Mouse (Mus musculus) gastrocnemius, postnatal 25 days (tissue): ENCODE data around the gene Pou6f1. TPM values are rescaled to one million over a fixed set of nuclear protein-coding genes. Genes with fewer than 3 reads are reported as not detected.
"Not testable (repeated sequence)": the region's sequence is repeated elsewhere in the genome, so short reads cannot be mapped to it uniquely, and the experiment has no call there.

Source experiments
- DNase-seq: peaks from one replicate; pipeline ENCODE4 v3.0.0; 2022
- total RNA-seq, 2 experiments: library from RNA; stranded (reverse); gene quantifications; 1 replicate in 1 of 2; 2 replicates in 1 of 2; pipeline ENCODE4 v1.2.3; 2021

Gene Pou6f1
- total RNA-seq, 2 experiments from 2014 or later = 12.3 to 12.5 TPM

DNA sequence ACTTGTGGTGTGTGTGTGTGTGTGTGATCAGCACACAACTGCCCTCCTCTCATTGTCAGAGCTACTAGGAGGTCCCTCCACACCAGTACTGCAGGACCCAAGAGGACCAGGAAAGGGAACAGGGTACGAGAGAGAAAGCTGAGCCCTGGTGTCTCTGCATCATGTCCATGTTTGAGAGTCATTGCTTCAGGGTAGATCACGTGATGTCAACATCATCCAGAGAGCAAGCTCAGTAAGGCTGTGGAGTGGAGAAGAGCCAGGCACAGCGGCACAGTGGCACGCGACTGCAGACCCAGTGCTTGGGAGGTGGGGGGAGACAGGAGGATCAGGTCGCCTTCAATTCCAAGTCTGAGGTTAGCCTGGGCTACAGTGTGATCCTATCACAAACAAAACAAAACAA lies 23.4 kb downstream of the Pou6f1 start:
- no peak for DNase-seq

DNA sequence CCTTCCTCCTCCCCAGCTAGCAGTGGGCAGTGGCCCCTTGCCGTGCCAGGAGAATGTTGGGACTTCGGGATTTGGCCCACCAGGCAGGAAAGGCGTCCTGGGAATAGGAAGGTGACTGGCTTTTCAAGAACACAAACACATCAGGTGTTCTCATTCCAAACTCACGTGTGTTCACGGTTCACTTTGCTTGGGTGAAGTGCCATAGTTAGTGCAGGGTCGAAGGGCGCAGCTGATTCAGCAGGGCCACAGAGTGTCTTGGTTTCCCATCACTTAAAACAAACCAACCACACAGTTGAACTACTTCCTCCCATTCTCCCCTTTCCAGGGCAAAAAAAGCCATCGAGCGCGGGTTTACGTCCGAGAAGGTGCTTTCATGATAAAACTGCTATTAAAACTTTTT lies 24.4 kb downstream of the Pou6f1 start:
- DNase-seq = no peak

DNA sequence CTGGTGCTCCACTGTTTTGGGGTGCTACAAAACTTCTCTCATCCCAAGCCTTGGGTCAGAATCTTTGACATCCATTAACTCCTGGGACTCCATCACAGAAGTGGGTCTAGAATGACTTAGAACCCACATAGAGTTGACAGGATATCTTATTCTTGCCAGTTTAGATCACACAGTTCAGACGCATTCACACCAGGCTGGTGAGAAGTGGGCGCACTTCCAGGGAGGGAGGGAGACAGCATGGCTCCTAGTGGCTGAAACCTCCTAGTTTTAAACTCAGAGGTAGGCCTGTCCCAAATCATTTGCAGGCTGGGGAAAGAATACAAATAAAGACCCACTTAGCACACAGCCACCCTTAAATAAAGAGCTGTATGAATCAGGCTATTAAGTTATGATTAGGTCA lies 25.4 kb downstream of the Pou6f1 start:
- DNase-seq = no peak

DNA sequence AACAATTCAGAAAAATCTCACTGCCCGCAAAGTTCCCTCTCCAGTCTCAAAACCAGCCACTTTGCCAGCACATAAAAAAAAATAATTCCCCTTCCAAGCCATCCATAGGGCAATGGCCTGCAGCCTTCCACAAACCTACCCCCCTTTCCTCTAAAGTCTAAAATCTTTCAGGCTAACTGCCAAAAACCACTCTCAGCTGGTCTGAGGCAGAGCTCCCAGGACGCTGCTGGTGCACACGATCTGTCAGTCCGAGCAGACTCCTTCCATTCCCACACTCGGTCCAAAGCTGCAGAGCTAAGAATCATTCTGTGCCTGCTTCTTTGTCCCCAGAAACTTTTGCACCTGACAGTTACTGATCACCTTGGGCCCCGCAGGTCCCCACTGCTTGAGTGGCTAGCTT lies 25.8 kb downstream of the Pou6f1 start:
- no peak for DNase-seq

DNA sequence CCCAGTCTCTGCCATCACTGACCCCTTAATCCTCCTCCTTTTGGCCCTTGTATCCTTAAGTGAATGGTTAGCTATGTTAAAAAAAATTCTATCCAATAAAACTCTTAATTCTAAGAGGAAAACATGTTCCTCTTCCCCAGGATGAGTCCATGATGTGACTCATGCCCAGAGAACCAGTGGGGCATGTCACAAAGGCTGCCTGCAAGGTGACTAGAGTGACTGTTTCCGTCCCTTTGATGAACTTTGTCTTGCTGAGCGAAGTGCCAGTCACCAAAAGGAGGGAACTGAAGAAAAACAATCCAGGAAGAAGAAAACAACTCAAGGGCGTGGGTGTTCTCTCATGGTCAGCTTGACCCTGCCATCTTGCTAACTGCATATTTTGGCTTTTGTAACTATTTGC lies 30.5 kb downstream of the Pou6f1 start:
- no peak for DNase-seq

DNA sequence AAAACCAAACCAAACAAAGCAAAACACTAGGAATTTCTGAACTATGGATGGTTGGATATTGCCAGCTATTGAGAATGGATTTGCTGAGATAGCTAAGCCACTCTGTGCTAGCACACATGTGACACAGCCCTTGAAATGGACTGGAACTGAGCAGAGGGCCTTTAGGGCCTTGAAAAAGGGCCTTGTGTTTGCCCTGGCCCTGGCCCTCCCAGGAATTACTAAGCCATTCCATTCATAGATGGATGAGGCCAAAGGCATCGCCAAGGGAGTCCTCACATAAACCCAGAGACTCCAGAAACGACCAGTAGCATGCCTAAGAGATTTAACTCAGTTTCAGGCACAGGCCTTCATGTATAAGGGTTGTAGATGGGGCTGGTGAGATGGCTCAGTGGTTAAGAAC lies 33.3 kb downstream of the Pou6f1 start:
- DNase-seq = no peak

DNA sequence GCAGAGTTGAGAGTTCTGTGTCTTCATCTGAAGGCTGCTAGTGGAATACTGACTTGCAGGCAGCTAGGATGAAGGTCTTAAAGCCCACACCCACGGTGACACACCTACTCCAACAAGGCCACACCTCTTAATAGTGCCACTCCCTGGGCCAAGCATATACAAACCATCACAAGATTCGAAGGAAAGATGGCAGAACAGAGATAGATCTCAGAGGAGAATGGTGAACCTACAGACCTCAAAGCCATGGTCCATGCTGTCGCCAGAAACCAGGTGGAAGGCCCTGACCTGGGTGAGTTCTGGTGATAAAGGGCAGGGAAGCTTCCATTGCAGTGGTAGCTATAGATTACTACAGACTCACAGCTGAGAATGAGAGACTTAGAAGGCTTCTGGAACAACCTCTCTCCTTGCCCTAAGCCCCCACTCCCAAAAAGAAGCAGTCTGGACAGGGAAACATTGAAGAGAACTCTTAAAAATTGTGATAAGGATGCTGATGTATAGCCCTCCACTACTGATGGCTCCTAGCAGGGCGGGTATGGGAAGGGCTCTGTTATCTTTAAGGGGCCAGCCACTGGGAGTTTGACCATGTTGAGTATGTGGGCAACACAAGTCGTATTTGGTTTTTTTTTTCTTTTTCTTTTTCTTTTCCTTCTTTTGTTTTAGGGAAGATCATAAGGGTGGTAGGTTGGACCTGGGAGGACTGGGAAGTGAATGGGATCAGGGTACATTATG lies 41.9 kb downstream of the Pou6f1 start:
- no peak for DNase-seq

DNA sequence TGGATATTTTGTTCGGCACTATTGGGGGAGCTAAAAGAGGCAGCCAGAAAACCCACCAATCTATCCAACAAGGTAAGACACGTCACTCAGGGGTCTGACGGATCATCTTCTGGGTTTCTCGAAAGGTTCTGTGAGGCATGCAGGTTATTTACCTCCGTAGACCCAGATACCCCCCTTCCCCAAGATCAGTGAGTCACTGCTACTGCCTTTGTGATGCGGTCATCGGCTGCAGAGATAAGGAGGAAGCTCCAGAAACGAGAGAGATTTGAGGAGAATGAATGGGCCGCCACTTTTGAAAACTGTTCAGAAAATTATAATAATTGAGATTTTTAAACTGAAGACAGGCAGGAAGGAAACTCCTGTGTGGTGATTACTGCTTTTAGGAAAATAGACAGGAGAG lies 43.4 kb downstream of the Pou6f1 start:
- DNase-seq = no peak

DNA sequence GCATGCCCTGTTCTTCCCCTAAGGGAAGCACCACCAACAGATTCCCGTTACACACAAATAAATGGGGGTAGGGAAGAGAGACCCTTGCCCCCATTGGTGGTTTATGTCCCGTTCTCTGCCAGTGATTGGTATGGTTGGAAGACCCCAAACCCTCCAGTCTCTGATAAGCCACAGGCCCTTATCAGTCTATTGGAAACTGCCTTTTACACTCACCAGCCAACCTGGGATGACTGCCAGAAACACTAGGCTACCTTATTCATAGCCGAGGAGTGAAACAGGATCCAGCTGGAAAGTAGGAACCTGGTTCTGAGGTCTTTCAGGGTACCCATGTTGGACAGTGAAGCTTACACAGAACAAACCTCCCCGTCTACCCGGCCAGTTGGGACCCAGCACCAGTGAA lies 43.8 kb downstream of the Pou6f1 start:
- DNase-seq = no peak

DNA sequence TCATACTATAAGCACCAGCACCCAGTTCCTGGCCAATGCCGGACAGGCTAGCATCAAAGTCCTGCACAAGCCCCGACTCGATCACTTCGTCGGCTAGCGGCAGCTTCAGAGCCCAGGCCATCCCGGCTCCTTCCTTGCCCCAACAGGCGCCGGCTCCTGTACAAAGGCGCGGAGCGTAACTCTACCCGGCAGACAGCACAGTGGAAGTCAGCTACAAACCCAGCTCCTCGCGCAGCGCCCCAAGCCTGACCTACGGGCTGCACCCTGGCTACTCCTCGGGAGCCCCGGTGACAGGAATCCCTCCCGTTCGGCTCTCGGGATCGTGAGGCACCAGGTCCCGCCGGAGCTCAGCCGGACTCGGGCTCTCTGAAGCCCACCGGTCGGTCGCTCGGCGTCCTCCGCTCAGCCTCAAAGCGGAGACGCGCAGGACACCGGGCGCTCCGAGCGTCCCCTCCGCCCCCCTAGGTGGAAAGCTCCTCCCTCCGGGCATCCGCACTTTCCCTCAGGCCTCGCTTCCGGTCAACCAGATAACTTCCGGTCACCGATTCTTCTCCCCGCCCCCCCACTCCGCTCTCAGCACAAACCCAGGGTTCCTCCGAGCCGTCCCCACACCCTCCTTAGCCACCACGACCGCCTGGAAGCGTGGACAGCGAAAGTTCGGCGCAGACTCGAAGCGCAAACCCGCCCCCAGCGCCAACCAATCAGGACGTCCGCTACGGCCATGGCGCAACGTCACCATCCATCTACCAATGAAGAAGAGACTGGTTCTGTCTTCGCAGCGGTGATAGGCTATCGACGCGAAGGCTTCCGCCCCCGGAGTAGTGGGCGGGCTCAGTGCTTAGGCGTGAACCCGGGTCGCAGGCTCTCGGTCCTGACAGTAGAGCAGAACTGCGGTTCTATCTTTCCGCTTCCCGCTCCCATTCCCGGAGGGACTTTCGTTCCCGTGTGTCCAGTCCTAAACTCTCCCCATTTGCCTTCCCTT lies 48.2 kb downstream of the Pou6f1 start, which contains the start of gene Tfcp2:
Gene Tfcp2 (minus strand): TSS at position 683 of the 982 bp plus-strand sequence.
- peak; percentile 99 for DNase-seq

DNA sequence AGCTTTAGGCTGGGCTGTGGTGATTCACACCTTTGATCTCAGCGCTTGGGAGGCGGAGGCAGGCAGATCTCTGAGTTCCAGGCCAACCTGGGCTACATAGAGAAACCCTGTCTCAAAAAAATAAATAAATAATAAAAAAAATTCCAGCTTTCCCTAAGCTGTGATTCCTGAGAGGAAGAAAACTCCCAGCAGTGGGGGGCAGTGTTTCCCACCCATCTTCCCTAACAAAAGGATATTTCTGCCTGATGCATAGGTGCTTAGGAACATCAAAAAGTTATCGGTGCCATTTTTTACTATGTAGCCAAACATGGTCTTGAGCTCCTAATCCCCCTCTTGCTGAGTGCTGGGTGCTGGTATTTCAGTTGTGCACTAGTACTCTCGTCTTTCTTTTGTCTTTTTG lies 49.5 kb downstream of the Pou6f1 start:
- no peak for DNase-seq

DNA sequence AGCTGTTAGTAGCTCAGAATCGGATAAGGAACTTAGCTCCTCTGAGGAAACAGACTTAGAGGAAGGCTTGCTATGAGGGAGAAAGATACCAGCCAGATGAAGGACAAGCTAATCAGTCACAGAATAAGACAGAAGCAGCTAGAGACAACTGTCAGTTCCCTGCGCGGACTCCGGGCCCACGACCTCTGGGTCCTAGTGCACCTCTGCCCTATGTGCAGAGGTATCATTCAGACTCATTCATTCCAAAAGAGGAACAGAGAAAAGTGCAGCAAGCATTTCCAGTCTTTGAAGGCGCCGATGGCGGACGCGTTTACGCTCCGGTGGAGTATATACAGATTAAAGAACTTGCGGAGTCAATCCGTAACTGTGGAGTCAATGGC lies 56.1 kb downstream of the Pou6f1 start:
- DNase-seq = not testable (repeated sequence)

DNA sequence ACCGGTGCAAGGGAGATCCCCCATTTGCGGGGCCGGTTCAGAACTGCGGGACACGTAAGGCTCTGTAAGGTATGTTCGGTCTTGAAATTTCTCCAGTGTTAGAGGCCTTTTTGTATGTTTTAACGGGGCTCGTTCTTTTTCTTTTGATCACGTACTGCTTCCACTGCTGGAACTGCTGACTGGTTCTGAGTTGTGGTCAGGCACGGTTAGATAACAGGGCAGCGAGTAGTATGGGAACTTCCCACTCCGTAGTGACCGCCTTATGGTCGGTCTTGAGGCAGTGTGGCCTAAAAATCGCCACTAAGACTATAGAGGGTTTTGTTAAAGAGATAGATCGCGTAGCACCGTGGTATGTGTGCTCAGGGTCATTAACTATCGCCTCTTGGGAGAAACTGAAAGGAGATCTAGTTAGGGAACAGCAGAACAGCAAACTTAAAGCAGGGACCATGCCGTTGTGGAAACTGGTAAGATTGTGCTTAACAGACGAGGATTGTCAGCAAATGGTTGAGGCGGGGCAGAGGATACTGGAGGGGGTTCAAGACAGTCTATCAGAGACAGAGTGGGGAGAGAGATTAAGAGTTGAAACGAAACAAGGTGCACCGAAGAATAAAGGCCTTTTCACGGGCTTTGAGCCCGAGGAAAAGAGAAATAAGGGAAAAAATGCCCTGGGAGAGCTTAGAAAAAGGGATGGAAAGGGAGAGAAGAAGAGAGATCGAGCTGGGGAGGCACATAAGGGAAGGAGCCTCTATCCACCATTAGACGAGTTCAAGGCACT lies 56.7 kb downstream of the Pou6f1 start:
- not testable (repeated sequence) for DNase-seq

DNA sequence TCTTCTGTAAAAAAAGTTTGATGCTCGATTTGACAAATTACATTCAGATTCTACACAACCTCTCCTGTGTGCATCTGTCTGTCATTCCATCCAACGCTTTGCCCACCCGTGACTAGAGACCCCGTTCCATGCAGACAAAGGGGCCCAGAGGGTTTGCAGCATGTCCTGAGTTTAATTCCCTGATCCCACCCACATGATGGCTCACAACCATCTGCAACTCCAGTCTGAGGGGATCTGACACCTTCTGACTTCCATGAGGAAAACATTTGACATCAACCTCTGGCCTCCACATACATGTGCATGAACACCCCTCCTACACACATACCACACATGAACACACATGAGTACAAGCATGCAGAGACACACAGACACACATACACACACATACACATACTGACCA lies 58.4 kb downstream of the Pou6f1 start:
- no peak for DNase-seq

DNA sequence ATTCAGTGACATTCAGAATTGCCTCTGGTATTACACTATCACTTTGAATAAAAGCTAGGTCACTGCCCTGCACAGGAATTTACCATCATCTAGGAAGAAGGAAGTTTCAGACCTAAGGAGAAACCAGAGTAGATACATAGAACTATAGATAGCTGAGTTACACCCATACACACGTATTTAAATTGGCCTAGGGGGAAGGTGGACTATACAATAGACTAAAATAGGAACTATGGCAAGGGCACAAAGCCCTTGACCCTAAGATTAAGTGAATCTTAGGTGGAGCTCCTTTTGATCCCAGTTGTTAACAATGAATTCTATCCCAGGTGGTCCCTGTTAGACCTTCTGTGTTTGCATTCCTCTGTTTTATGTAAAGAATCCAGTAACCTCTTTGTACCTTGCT lies 58.8 kb downstream of the Pou6f1 start:
- not testable (repeated sequence) for DNase-seq

DNA sequence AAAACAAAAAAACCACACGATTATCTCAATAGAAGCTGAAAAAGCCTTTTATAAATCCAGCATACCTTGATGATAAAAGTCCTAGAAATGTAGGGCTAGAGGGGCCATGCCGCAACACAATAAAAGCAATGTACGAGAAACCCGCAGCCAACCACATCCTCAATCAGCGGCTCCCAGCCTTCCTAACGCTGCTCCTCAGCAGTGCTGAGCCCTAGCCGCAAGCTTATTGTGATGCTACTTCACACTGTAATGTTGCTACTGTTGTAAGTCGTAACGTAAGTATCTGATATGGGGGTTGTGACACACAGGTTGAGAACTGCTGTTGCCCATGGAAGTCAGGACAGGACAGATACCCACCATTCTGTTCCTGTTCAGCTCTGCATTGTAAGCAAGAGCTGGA lies 60.4 kb downstream of the Pou6f1 start:
- DNase-seq = no peak

DNA sequence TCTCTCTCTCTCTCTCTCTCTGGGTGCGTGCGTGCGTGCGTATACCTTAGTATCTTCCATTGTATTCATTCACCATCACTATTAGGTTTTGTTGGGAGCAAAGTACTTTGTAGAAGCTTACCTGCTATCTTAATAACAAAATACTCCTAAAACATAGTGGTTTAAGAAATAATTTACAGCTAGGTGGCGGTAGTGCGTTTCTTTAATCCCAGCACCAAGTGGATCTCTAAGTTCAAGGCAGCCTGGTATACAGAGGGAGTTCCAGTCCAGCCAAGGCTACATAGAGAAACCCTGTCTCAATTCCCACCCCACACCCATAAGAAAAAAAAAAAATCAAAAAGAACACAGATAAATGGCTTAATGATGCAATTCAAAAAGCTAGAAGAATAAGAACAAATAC lies 61.9 kb downstream of the Pou6f1 start:
- DNase-seq = no peak

DNA sequence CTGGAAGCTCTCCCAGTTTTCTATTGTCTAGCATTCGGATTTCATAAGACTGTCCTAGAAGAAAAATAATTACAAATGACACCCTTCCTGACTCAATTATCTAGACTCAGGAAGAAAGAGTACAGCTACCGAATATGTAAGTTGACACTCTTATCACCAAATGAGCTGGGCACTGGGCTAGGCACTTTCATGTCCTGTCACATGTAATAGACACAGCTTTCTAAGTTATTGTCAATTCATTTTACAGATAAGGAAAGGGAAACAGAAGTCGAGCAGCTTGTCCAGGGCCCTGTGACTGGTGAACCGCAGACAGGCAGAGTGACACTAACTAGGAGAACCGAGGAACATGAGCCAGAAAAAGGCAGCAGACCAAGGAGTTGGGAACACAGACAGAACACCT lies 71.9 kb downstream of the Pou6f1 start:
- no peak for DNase-seq

DNA sequence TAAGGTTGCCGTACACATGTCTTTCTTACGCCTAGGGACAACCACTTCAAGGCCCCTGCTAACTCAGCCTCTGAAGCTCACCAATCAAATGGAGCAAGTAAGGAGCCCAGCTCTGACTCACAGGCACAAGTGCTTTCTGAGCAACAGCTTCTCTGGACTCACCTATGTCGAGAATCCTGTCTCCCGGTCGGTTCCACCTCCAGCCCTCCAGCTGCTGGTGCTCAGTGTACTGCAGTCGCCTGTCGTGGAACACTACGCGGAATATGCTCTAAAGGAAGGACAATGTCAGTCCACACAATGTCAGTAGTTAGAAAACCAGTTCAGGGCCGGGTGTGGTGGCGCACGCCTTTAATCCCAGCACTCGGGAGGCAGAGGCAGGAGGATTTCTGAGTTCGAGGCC lies 74.4 kb downstream of the Pou6f1 start:
- no peak for DNase-seq
